Mouse (Mus musculus) liver, embryonic 14.5 days (tissue): ENCODE data around the gene Polr3b.

Experiments used
- CTCF ChIP-seq: IDR thresholded peaks from 2 replicates; pipeline ENCODE4 v1.5.1; 2016; ENCODE audit warnings: antibody characterized with exemption, low read depth, control low read depth
- EP300 ChIP-seq: IDR thresholded peaks from 2 replicates; pipeline ENCODE4 v1.6.1; 2016; ENCODE audit warnings: antibody characterized with exemption, low read depth

GRCm38 (mm10) chr10:84733511-84733910 lies 111.4 kb downstream of the Polr3b start:
- TF ChIP-seq EP300 (no peak), CTCF (no peak)
